Mouse (Mus musculus) kidney, adult 9 months (tissue): ENCODE data around the gene Dennd1a.

Experiments
- DNase-seq: peaks from one replicate; pipeline ENCODE4 v3.0.0; 2022

Gene Dennd1a

GRCm38 (mm10) chr2:37855226-37855625 is 432.0 kb downstream of the Dennd1a start:
- no peak for DNase-seq

DNA sequence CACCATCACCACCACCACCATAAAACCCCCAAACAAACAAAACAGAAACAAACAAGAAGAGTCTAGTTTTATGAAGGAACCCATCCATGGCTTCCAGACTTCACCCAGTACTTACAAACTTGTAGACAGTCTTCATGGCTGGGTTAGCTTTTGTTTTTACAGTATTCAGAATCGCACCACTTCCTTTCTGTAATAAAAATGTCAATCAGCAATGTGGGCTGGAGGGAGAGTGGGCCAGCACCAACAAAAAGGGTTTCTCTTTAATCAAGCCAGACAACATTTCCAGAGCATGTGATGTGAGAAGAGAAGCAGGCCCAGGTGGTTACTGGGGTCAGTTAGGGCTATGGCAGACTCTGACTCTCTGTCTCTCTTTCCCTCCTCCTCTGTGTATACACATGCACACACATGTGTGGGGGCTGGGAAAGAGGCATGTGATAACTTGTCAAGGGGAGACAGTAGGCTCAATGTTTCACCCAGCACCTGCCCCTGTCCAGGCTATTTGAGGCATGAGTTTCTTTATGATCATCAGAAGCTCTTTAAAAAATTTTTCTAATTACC is 433.2 kb downstream of the Dennd1a start:
- DNase-seq, result no peak

DNA sequence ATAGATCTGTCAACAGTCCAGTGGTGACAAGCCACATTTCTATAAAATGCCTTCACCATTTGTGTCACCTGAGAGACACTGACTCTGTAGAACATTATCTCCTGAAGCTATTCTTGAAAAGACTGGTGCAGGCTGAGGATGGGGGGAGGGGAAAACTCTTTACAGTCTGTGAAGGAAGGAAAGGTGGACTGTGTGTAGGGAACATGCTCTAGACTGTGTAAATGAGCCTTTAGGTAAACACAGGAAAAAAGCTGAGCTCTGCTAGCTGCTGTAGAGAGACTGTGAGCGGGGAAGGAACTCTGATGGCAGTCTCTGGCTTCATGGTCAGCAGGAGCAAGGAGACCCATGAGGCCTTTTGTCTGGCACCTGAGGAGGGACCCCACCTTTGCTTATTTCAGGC is 436.6 kb downstream of the Dennd1a start:
- DNase-seq, result no peak

DNA sequence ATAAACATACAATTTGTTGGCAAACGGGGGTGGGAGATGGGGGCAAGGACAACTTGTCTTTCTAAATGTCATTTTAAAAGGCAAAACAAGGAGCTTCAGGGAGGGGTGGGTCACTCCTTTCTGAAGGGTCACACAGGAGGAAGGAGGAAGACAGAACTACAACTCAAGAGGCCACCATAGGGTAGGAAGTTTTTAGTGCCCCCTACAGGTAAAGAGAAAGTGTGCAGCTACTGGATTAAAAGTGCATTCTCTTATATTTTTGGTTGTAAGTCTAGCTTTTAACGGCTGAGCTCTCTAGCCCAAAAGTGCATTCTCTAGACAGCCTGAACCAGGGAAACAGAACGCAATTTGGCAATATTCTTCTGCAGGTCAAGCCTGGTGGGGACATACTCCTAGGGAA is 437.8 kb downstream of the Dennd1a start:
- DNase-seq, result no peak

DNA sequence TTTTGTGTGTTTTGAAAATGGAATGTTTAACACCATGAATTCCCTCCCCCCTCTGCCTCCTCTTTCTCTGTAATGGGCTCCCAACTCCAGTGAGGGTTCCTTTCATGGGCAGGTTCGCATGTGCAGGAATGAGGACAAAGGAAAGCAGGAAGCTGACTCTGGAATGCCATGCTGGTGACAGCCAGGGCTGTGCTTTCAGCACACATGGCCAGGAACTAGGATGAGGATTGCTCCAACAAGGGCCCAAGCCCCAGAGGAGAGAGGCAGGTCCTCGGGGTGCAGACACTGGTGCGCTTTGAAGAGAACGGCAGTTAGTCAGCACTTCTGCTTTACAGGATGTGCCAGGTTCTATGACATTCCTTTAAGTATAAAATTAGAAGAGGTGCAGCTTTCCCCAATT is 444.5 kb downstream of the Dennd1a start:
- no peak for DNase-seq

DNA sequence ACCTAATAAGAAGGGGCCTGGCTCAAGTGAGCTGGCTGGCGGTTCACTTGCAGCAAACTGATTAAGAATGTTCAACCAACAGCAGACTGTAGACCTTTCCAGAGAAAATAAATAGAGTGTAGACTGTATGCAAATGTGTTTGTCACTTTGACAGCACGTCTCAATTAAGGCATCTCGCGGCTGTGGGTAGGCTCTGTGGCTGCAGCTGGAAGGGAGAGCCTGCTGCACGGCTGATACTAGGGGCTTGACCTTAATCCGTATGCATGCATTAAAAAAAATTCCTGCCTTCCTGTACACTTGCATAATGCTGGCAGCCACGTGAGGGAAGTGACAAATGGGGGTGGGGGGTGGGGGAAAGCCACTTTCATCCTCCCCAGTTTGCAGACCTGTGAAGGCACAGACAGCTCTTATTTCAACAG is 445.0 kb downstream of the Dennd1a start:
- no peak for DNase-seq

DNA sequence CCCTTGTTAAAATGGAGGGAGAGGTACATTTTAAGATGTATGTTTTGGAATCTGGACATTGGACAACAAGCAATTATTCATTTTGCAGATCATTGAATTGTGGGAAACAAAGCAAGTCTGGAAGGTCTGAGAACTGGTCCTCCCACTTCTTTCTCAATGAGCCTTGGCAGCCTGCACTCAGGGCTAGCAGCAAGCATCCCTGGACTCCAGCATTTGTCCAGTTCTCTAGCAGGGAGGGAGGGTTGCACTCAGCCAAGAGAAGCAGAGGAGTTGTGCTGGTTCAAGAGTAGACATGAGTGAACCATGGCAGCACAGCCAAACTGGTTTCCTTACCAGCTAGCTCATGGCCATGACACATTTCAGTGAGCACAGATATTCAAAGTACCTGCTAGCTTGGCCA is 447.3 kb downstream of the Dennd1a start:
- no peak for DNase-seq

GRCm38 (mm10) chr2:37838202-37838984 is 448.8 kb downstream of the Dennd1a start:
- DNase-seq, result no peak

DNA sequence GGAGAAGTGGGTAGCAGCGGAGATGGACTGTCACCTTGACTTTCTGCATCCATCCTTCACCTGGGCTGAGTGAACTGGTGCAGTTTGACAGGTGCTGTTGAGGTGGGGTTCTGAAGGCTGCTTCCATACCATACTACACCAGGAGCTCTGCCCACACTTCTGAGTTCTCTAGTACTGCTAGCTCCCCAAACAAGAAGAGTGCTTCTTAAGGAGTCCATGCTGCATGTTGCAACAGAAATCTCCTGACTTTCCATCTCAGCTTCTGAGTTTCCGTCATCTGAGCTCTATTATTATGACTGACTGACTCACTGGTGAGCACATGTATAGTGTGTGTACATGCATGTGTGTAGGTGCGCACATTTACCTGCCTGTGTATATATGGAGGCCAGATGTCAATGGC is 449.6 kb downstream of the Dennd1a start:
- DNase-seq, result no peak

DNA sequence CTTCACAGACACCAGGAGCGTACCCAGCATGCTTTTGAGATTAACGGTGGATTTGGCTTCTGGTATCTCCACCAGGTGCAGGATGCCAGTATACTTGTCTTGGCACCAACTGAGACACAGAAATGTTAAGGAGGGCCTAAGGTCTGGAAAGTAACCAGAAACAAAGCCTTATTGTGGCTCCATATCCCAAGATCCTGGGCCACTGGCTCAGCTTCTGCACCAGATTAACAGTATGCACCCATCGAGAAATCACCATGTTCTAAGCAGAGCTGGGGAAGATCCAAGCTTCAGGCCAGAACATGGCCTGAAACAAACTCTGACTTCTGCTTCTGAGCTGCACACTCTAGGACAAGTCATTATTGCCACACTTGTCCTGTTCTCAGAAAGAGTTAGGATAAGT is 450.3 kb downstream of the Dennd1a start:
- no peak for DNase-seq

- DNase-seq, result no peak
Measured at GRCm38 (mm10) chr2:37832253-37832652, 454.9 kb downstream of the Dennd1a start.

GRCm38 (mm10) chr2:37829758-37830275 is 457.4 kb downstream of the Dennd1a start:
- no peak for DNase-seq

DNA sequence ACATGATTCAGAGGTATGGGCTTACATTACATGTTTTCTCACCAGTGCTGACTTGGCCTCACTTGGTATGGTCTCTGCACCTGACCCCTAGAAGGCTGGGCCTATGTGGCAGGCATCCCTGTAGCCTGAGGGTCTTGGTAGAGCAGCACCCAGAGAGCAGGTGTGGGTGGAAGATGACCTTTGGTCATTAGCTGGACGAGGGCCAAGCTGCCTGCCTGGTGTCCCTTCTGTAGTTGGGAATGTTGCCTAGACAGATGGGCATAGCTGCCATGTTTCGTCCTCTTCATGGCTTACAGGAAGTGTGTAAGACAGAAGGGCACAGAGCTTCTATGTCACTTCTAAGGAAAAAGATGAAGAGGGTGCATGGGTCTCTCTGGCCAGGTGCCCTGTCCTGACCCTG is 463.4 kb downstream of the Dennd1a start:
- DNase-seq, result peak; percentile 62

GRCm38 (mm10) chr2:37822122-37822521 is 465.1 kb downstream of the Dennd1a start:
- no peak for DNase-seq

GRCm38 (mm10) chr2:37819526-37820152 is 467.6 kb downstream of the Dennd1a start:
- no peak for DNase-seq

- DNase-seq, result no peak
Measured at GRCm38 (mm10) chr2:37818761-37819525, 468.2 kb downstream of the Dennd1a start.

DNA sequence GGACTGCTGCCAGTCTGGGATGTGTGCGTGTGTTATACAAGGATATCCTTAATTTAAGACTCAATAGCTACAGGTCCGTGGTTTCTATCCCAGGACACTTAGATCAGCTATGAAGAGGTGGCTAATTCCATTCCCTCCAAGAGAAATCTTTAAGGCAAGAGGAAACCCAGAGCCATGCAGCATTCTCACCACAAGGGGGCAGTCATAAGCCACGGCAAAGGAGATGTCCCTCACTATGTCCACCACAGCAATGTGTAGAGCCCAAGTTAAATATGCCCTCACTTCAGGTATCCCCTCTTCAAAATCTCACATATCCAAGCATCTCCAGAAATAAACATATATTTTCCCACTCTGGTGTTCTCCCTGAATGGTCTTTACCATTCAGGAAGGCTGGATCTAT is 471.5 kb downstream of the Dennd1a start:
- DNase-seq, result peak; percentile 78

DNA sequence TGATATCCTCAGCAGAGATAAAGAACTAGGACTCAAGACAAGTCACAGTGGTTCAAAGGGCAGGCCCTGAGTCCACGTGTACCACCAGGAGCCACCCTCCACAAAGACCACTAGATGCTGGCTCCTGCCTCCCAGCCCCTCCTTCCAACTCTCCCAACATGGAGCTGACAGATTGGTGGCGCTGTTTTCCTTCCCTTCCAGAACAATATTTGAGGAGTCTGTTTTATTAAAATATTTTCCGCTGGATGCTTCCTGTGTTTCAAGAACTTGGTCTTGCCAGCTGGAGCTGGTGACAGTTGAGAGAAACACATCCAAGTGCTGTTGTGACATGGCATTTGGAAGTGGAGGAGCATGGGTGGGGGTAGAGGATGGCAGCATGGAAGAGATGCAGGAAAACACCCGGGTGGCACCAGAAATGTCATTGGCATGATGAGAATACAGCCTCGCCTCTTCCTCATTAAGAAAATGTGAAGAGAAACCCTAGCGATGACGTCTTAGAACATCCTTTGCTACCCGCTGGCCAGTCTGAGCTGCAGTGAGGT is 472.3 kb downstream of the Dennd1a start:
- DNase-seq, result no peak

DNA sequence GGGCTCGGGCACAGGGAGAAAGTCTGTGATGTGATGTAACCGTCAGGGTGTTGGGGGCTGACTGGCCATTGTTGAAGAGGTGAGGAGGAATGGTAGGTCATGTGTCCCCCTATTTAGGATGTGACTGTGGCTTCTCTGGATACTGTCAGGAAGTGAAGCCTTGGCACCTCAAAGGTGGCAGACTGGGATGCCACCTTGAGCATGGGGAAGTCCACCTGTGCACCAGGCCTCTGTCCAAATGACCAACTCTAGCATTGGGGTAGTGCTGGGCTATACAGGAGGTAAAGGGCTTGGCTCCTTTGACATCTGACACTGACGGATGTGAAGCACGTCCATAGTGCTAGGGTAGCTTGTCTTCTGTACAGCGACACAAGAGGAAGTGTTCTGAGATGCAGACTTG is 474.8 kb downstream of the Dennd1a start:
- no peak for DNase-seq

DNA sequence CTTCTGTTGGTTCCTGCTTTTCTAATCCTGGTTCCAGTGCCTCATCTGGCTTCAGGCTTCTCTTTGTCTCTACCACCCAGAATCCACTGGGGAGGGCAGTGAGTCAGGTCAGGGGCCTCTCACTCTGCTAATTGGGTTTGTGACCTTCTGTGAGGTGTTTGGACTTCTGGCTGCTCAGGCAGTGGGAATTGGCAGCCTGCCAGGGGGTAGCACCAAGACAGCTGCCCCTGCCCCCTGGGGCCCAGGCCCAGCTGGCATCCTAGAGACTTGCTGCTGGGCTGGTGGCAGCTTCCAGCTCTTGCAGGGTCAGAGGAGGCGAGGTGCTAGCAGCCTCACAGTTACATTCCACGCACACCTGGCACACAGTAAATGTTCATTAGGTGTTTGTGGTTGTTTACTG is 475.5 kb downstream of the Dennd1a start:
- DNase-seq, result peak; percentile 50

GRCm38 (mm10) chr2:37802610-37803212 is 484.5 kb downstream of the Dennd1a start:
- peak; percentile 74 for DNase-seq

GRCm38 (mm10) chr2:37801687-37802086 is 485.5 kb downstream of the Dennd1a start:
- DNase-seq, result no peak

GRCm38 (mm10) chr2:37799137-37799536 is 488.1 kb downstream of the Dennd1a start:
- peak; percentile 22 for DNase-seq
